Mouse (Mus musculus): ENCODE measurements around the gene Apopt1. TPM values are rescaled to one million over a fixed set of nuclear protein-coding genes. Genes with fewer than 3 reads are reported as not detected.

The Apopt1 gene
- polyA plus RNA-seq, 1 experiment from 2014 or later = 69.6 TPM

DNA sequence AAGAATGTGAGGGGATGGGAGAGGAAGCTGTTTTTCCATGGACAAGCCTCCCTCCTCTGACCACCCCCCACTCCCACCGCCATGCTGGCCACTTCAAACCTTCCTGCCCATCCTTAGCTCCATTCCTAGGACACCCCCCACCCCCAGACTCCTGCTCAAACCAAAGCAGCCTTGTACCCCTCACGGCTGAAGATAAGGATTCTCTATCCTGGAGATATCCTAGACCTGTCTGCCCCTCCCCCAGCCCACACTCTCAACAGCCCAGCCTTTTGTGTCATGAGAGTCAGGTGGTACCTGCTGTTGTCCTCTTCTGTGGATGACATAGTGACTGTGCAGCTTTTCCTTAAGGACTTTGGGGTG lies 25.0 kb upstream of the Apopt1 start:
- Histone ChIP-seq H3K36me3 (ENCODE audit: control insufficient read depth, insufficient read depth, low read length) (no peaks in the 10 kb centered on the region), H3K4me1 (ENCODE audit: control insufficient read depth, insufficient read depth, low read length) (peaks cover 20% of the 10 kb centered on the region), H3K27ac (ENCODE audit: low read depth, low read length) (peak overlapping the region; percentile 82), H3K27me3 (ENCODE audit: control insufficient read depth, insufficient read depth, low read length) (no peaks in the 10 kb centered on the region), H3K4me2 (ENCODE audit: low read depth, low read length) (no peak overlapping the region), H3K9me3 (ENCODE audit: control insufficient read depth, low read length) (no peaks in the 10 kb centered on the region), H3K4me3 (ENCODE audit: low read depth, low read length) (no peak overlapping the region), H3K9ac (replicated peaks; ENCODE audit: low read depth, low read length) (no peak overlapping the region)
- WGBS = 49% methylated on average over 2 of the region's 2 CpGs
- ATAC-seq (ENCODE audit: low read depth) = no peak

DNA sequence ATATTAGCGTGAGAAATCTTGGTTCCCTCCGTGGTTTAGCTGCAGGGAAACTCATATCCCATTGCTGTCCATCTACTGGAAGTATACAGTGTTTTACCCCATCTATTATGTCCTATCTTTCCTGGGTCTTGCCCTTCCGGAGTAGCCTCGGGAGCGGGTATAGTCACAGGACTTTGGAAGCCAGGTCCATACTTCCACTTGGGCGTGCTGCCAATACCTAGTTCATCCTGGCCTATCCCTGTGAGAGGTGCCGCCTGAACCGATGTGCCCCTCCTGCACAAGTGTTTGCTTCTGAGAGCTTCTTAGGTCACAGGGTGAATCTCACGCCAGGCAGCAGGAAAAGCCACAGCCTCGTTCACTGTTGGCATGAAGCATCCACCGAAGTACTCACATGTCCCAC lies 23.6 kb upstream of the Apopt1 start:
- no peak for ATAC-seq (ENCODE audit: low read depth)

DNA sequence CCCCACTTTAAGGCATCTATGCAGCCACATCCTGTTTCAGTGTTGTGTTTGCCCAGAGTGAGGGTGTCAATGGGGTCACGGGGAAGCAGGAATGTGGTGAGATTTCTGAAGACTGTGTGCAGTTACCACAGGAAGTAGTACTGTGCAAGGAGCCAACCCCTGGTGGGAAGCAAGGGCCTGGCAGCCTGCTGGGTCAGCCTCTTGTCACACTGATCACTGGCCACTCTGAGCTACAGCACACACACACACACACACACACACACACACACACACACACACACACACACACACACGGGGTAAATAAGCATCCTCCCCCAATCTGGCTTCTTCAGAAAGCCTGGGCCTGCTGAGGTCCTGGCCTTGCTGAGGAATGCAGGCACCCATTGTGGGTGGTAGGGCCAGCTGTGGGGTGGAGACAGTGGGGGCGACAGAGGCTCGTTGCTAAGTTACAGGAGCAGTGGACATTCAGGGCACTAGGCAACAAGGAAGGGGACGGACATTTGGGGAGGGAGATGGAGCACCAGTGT lies 21.7 kb upstream of the Apopt1 start:
- WGBS = 3% methylated on average over 5 of the region's 5 CpGs
- ATAC-seq (ENCODE audit: low read depth) = 0 out of 2 replicates have a peak, but pooled peaks have one; percentile 10

More for the DNA sequence above, 23.6 kb upstream of the Apopt1 start:
- Histone ChIP-seq H3K4me2 (ENCODE audit: low read depth, low read length) (no peak overlapping the region), H3K4me1 (ENCODE audit: control insufficient read depth, insufficient read depth, low read length) (peaks cover 34% of the 10 kb centered on the region), H3K4me3 (ENCODE audit: low read depth, low read length) (no peak overlapping the region), H3K36me3 (ENCODE audit: control insufficient read depth, insufficient read depth, low read length) (no peaks in the 10 kb centered on the region), H3K27me3 (ENCODE audit: control insufficient read depth, insufficient read depth, low read length) (no peaks in the 10 kb centered on the region), H3K27ac (ENCODE audit: low read depth, low read length) (no peak overlapping the region), H3K9ac (replicated peaks; ENCODE audit: low read depth, low read length) (no peak overlapping the region), H3K9me3 (ENCODE audit: control insufficient read depth, low read length) (no peaks in the 10 kb centered on the region)
- 85% methylated on average over 11 of the region's 11 CpGs for WGBS

DNA sequence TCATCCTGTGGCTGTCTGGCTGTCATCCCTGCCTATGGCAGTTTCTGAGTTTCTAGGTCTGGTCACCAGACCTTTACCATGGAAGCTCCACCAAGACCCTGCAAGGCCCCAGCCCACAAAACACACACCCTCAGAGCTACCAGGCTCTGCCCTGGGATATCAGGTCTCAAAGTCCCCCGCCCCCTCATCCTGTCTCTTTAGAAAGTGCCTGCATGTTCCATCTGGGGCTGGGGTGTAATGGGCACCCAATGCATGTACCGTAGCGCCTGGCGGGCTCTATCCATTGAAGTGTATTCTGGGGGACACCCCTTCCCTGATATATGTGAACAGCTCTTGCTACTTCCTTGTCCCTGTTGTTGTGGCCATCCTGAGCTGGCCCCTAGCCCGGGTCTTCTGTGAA lies 20.2 kb upstream of the Apopt1 start:
- H3K27ac ChIP-seq (ENCODE audit: low read depth, low read length) = peak overlapping the region; percentile 87
- no peak for ATAC-seq (ENCODE audit: low read depth)
- H3K4me3 ChIP-seq (ENCODE audit: low read depth, low read length) = no peak overlapping the region
- no peaks in the 10 kb centered on the region for H3K36me3 ChIP-seq (ENCODE audit: control insufficient read depth, insufficient read depth, low read length)
- H3K4me2 ChIP-seq (ENCODE audit: low read depth, low read length) = no peak overlapping the region
- peaks cover 44% of the 10 kb centered on the region for H3K4me1 ChIP-seq (ENCODE audit: control insufficient read depth, insufficient read depth, low read length)
- no peak overlapping the region for H3K9ac ChIP-seq (replicated peaks; ENCODE audit: low read depth, low read length)
- WGBS = 56% methylated on average over 5 of the region's 5 CpGs
- no peaks in the 10 kb centered on the region for H3K27me3 ChIP-seq (ENCODE audit: control insufficient read depth, insufficient read depth, low read length)
- no peaks in the 10 kb centered on the region for H3K9me3 ChIP-seq (ENCODE audit: control insufficient read depth, low read length)

More for the DNA sequence above, 21.7 kb upstream of the Apopt1 start:
- H3K4me1 ChIP-seq (ENCODE audit: control insufficient read depth, insufficient read depth, low read length) = peaks cover 52% of the 10 kb centered on the region
- no peaks in the 10 kb centered on the region for H3K27me3 ChIP-seq (ENCODE audit: control insufficient read depth, insufficient read depth, low read length)
- H3K9me3 ChIP-seq (ENCODE audit: control insufficient read depth, low read length) = no peaks in the 10 kb centered on the region
- H3K4me3 ChIP-seq (ENCODE audit: low read depth, low read length) = no peak overlapping the region
- H3K27ac ChIP-seq (ENCODE audit: low read depth, low read length) = peak overlapping the region; percentile 3
- H3K9ac ChIP-seq (replicated peaks; ENCODE audit: low read depth, low read length) = no peak overlapping the region
- no peak overlapping the region for H3K4me2 ChIP-seq (ENCODE audit: low read depth, low read length)
- no peaks in the 10 kb centered on the region for H3K36me3 ChIP-seq (ENCODE audit: control insufficient read depth, insufficient read depth, low read length)

GRCm38 (mm10) chr12:111693341-111694270 lies 19.5 kb upstream of the Apopt1 start:
- peak overlapping the region; percentile 25; the same call in 1 of the 2 replicates for H3K4me2 ChIP-seq (ENCODE audit: low read depth, low read length)
- H3K4me3 ChIP-seq (ENCODE audit: low read depth, low read length) = no peak overlapping the region
- WGBS = 15% methylated on average over 18 of the region's 18 CpGs
- H3K27me3 ChIP-seq (ENCODE audit: control insufficient read depth, insufficient read depth, low read length) = no peaks in the 10 kb centered on the region
- peak; percentile 79 for ATAC-seq (ENCODE audit: low read depth)
- H3K9ac ChIP-seq (replicated peaks; ENCODE audit: low read depth, low read length) = 0 out of 2 replicates have a peak overlapping the region, but pooled peaks have one; percentile 22
- no peaks in the 10 kb centered on the region for H3K36me3 ChIP-seq (ENCODE audit: control insufficient read depth, insufficient read depth, low read length)
- peaks cover 42% of the 10 kb centered on the region for H3K4me1 ChIP-seq (ENCODE audit: control insufficient read depth, insufficient read depth, low read length)
- H3K27ac ChIP-seq (ENCODE audit: low read depth, low read length) = peak overlapping the region; percentile 87
- H3K9me3 ChIP-seq (ENCODE audit: control insufficient read depth, low read length) = no peaks in the 10 kb centered on the region

DNA sequence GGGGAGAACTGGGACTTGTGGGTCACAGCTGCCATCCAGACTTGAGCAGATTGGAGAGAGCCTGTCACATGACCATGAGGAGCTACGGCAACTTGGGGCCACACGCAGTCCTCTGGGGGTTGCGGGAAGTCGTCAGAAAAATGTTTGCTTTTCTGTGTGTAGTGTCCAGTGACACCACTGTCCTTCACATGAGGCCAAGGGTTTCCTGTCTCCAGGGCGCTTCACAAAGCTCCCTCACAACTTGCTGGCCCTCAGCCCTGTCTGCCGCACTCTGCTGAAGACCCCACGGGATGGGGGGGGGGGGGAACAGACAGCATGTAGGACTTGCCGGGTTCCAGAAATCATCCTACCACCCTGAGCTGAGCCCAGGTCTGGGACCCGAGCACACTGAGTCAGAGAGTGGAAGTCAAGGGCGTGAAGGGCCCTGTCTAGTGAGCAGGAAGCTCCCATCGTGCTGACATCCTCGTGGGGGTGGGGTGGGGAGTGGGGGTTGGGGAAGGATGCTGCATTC lies 18.7 kb upstream of the Apopt1 start:
- peak; percentile 47 for ATAC-seq (ENCODE audit: low read depth)
- H3K4me3 ChIP-seq (ENCODE audit: low read depth, low read length) = no peak overlapping the region
- H3K27ac ChIP-seq (ENCODE audit: low read depth, low read length) = peak overlapping the region; percentile 87
- H3K36me3 ChIP-seq (ENCODE audit: control insufficient read depth, insufficient read depth, low read length) = no peaks in the 10 kb centered on the region
- H3K4me2 ChIP-seq (ENCODE audit: low read depth, low read length) = peak overlapping the region; percentile 25; the same call in 1 of the 2 replicates
- 3% methylated on average over 12 of the region's 12 CpGs for WGBS
- H3K9me3 ChIP-seq (ENCODE audit: control insufficient read depth, low read length) = no peaks in the 10 kb centered on the region
- H3K4me1 ChIP-seq (ENCODE audit: control insufficient read depth, insufficient read depth, low read length) = peaks cover 42% of the 10 kb centered on the region
- H3K9ac ChIP-seq (replicated peaks; ENCODE audit: low read depth, low read length) = 0 out of 2 replicates have a peak overlapping the region, but pooled peaks have one; percentile 22
- H3K27me3 ChIP-seq (ENCODE audit: control insufficient read depth, insufficient read depth, low read length) = no peaks in the 10 kb centered on the region

GRCm38 (mm10) chr12:111694880-111695804 lies 17.9 kb upstream of the Apopt1 start:
- no peaks in the 10 kb centered on the region for H3K36me3 ChIP-seq (ENCODE audit: control insufficient read depth, insufficient read depth, low read length)
- H3K27ac ChIP-seq (ENCODE audit: low read depth, low read length) = peak overlapping the region; percentile 87
- H3K4me2 ChIP-seq (ENCODE audit: low read depth, low read length) = 0 out of 2 replicates have a peak overlapping the region, but pooled peaks have one; percentile 25
- peak; percentile 55 for ATAC-seq (ENCODE audit: low read depth)
- no peak overlapping the region for H3K9ac ChIP-seq (replicated peaks; ENCODE audit: low read depth, low read length)
- H3K4me3 ChIP-seq (ENCODE audit: low read depth, low read length) = no peak overlapping the region
- H3K9me3 ChIP-seq (ENCODE audit: control insufficient read depth, low read length) = no peaks in the 10 kb centered on the region
- WGBS = 31% methylated on average over 13 of the region's 13 CpGs
- H3K4me1 ChIP-seq (ENCODE audit: control insufficient read depth, insufficient read depth, low read length) = peaks cover 42% of the 10 kb centered on the region
- no peaks in the 10 kb centered on the region for H3K27me3 ChIP-seq (ENCODE audit: control insufficient read depth, insufficient read depth, low read length)

GRCm38 (mm10) chr12:111696239-111696638 lies 16.8 kb upstream of the Apopt1 start:
- no peak for ATAC-seq (ENCODE audit: low read depth)
- WGBS = 23% methylated on average over 6 of the region's 6 CpGs
- no peaks in the 10 kb centered on the region for H3K27me3 ChIP-seq (ENCODE audit: control insufficient read depth, insufficient read depth, low read length)
- no peak overlapping the region for H3K4me3 ChIP-seq (ENCODE audit: low read depth, low read length)
- no peak overlapping the region for H3K4me2 ChIP-seq (ENCODE audit: low read depth, low read length)
- no peaks in the 10 kb centered on the region for H3K9me3 ChIP-seq (ENCODE audit: control insufficient read depth, low read length)
- H3K36me3 ChIP-seq (ENCODE audit: control insufficient read depth, insufficient read depth, low read length) = no peaks in the 10 kb centered on the region
- peak overlapping the region; percentile 87 for H3K27ac ChIP-seq (ENCODE audit: low read depth, low read length)
- H3K9ac ChIP-seq (replicated peaks; ENCODE audit: low read depth, low read length) = no peak overlapping the region
- peaks cover 42% of the 10 kb centered on the region for H3K4me1 ChIP-seq (ENCODE audit: control insufficient read depth, insufficient read depth, low read length)
